Mouse (Mus musculus) myocyte (in vitro differentiated cells): Measurements from ENCODE around the gene Rgs6.

Experiments
- E2F4 ChIP-seq: IDR thresholded peaks from one replicate; pipeline ENCODE4 v1.6.1; 2011; ENCODE audit warnings: mild to moderate bottlenecking, control low read depth, moderate library complexity; ENCODE audit not compliant: insufficient read depth
- MAX ChIP-seq: IDR thresholded peaks from one replicate; pipeline ENCODE4 v1.6.1; 2011; ENCODE audit warnings: low read depth, mild to moderate bottlenecking, control low read depth
- MYOD1 ChIP-seq, 3 experiments: IDR thresholded peaks; one replicate each; pipeline ENCODE4 v1.6.1; 2011; ENCODE audit warnings: control low read depth in 2 of 3, low read depth in 2 of 3, mild to moderate bottlenecking in 2 of 3, moderate library complexity in 1 of 3; ENCODE audit not compliant: insufficient read length in 2 of 3, control insufficient read depth in 1 of 3
- MYOG ChIP-seq, 3 experiments: IDR thresholded peaks; one replicate each; pipeline ENCODE4 v1.6.1; 2011; ENCODE audit warnings: control low read depth in 2 of 3, low read depth in 2 of 3, mild to moderate bottlenecking in 2 of 3; ENCODE audit not compliant: insufficient read length in 2 of 3, control insufficient read depth in 1 of 3, insufficient read depth in 1 of 3
- POLR2A ChIP-seq: IDR thresholded peaks from one replicate; pipeline ENCODE4 v1.6.1; 2011; ENCODE audit warnings: low read depth, mild to moderate bottlenecking, control low read depth, moderate library complexity; ENCODE audit not compliant: insufficient read length
- POLR2AphosphoS2 ChIP-seq: IDR thresholded peaks from one replicate; pipeline ENCODE4 v1.6.1; 2011; ENCODE audit warnings: low read depth, control low read depth; ENCODE audit not compliant: insufficient read length
- REST ChIP-seq: IDR thresholded peaks from one replicate; pipeline ENCODE4 v1.6.1; 2011; ENCODE audit warnings: mild to moderate bottlenecking, control low read depth, moderate library complexity; ENCODE audit not compliant: insufficient read depth, insufficient read length
- SRF ChIP-seq: IDR thresholded peaks from one replicate; pipeline ENCODE4 v1.6.1; 2011; ENCODE audit warnings: low read depth; ENCODE audit not compliant: control insufficient read depth, insufficient read length
- TCF12 ChIP-seq: IDR thresholded peaks from one replicate; pipeline ENCODE4 v1.6.1; 2011; ENCODE audit warnings: mild to moderate bottlenecking, control low read depth; ENCODE audit not compliant: poor library complexity, insufficient read depth, severe bottlenecking
- TCF3 ChIP-seq: IDR thresholded peaks from one replicate; pipeline ENCODE4 v1.6.1; 2011; ENCODE audit warnings: low read depth, control low read depth; ENCODE audit not compliant: insufficient read length
- USF1 ChIP-seq: IDR thresholded peaks from one replicate; pipeline ENCODE4 v1.6.1; 2011; ENCODE audit warnings: low read depth, mild to moderate bottlenecking, control low read depth, moderate library complexity

DNA sequence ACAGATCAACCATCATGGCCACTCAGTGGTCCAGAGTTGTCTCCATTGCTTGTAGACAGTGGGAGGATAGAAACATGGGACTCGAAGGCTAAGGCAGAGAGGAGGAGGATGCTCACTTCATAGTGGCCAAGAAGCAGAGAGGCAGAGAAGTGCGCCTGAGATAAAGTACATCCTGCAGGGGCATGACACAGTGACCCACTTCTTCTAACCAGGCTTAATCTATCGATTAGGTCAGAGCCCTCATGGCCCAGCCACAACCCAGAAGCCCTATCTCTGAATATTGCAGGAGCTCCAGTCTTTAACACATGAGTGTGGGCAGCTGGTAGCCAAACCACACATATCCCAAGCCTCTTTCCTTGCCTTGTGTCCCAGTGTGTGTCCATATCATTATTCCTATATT is 385.7 kb downstream of the Rgs6 start:
- TF ChIP-seq MAX (no peak), USF1 (no peak), POLR2A (no peak), MYOG (IDR thresholded peaks at IDR 0.05; ENCODE audit: control insufficient read depth in 1 of 3, insufficient read depth in 1 of 3, insufficient read length in 2 of 3, low read depth in 2 of 3) (no peak), SRF (no peak), TCF12 (no peak), TCF3 (no peak), REST (no peak), E2F4 (no peak), POLR2AphosphoS2 (no peak), MYOD1 (IDR thresholded peaks at IDR 0.05; ENCODE audit: control insufficient read depth in 1 of 3, insufficient read length in 2 of 3, low read depth in 2 of 3) (no peak)
